Mouse (Mus musculus) cerebellum, adult 2 months (tissue): Measurements from ENCODE around the gene Dcun1d2. TPM values are rescaled to one million over a fixed set of nuclear protein-coding genes. Genes with fewer than 3 reads are reported as not detected.

ENCODE experiments used
- DNase-seq, 2 experiments: peaks; one replicate each; pipeline ENCODE4 v3.0.0; 2021
- H3K27ac ChIP-seq: fragments of 200-500 bp; 2 replicates; pipeline ENCODE4 v1.5.1; 2012; ENCODE audit warnings: low read length, control low read depth, inconsistent platforms; ENCODE audit not compliant: insufficient read depth
- H3K27me3 ChIP-seq: fragments of 200-500 bp; 2 replicates; pipeline ENCODE4 v1.6.1; 2012; ENCODE audit warnings: inconsistent platforms, mild to moderate bottlenecking, low read length, moderate library complexity; ENCODE audit not compliant: control insufficient read depth, insufficient read depth
- H3K4me1 ChIP-seq: fragments of 200-500 bp; 2 replicates; pipeline ENCODE4 v1.6.1; 2011; ENCODE audit warnings: low read length; ENCODE audit not compliant: control insufficient read depth, insufficient read depth
- H3K4me3 ChIP-seq: fragments of 200-500 bp; replicated peaks from 2 replicates; pipeline ENCODE3; 2011; ENCODE audit warnings: mild to moderate bottlenecking, low read depth, low read length, control low read depth; ENCODE audit not compliant: insufficient read depth
- CTCF ChIP-seq: fragments of 200-500 bp; IDR thresholded peaks from 2 replicates; pipeline ENCODE4 v1.5.1; 2011; ENCODE audit warnings: low read depth, mild to moderate bottlenecking, control low read depth, low read length, moderate library complexity, borderline replicate concordance; ENCODE audit not compliant: insufficient read depth
- POLR2A ChIP-seq: fragments of 200-500 bp; IDR thresholded peaks from 2 replicates; pipeline ENCODE4 v1.6.1; 2011; ENCODE audit warnings: low read length, control low read depth, borderline replicate concordance; ENCODE audit not compliant: insufficient read depth
- WGBS: fragments of 180-500 bp; shearing (Covaris S2); methylation state at CpG from one replicate; pipeline ENCODE4 v1.1.7; 2018; 5-methylcytosine and 5-hydroxymethylcytosine counted together
- polyA plus RNA-seq: library from polyadenylated mRNA; depleted of rRNA; stranded (reverse); fragments of >200 nt; gene quantifications from 2 replicates; pipeline ENCODE4 v1.2.3, GENCODE M21; 2012

Gene Dcun1d2
- polyA plus RNA-seq, 1 experiment = 62.3 TPM

DNA sequence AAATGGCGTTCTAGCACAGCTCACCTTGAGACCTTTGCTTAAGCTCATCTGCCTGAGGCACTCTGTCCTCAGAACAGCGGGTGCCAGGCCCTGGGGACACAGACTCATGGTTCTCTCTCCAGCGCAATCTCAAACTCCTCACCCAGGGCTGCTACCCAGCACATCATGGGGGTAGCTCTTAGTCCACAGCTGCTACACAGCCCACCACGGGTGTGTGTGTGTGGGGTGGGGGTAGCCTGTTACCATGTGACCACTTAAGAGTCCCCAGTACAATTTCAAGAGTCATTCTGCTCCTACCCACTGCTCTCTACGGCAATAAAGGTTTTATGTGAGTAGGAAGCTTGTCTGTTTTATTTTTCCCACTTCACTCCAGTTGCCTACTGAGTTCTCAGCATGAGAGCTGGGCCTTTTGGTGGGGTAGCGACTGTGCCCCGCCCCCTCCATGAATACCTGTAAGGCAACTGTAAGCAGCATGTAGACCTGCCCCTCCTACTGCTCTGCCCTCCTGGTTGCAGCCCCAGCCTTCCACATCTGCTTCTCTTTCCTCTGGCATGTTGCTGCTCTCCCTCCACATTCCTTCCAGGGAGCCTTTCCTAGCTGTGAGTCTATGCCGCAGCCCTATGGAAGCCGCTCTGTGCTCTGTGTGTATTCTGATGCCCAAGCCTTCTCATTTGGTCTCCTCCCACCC, 58.9 kb downstream of the Dcun1d2 start:
- Histone ChIP-seq H3K27ac (no peak overlapping the region), H3K4me3 (no peak overlapping the region), H3K27me3 (no peaks in the 10 kb centered on the region), H3K4me1 (no peaks in the 10 kb centered on the region)
- TF ChIP-seq CTCF (no peak), POLR2A (no peak)
- no peak for DNase-seq
- WGBS = 59% methylated on average over 9 of the region's 9 CpGs

DNA sequence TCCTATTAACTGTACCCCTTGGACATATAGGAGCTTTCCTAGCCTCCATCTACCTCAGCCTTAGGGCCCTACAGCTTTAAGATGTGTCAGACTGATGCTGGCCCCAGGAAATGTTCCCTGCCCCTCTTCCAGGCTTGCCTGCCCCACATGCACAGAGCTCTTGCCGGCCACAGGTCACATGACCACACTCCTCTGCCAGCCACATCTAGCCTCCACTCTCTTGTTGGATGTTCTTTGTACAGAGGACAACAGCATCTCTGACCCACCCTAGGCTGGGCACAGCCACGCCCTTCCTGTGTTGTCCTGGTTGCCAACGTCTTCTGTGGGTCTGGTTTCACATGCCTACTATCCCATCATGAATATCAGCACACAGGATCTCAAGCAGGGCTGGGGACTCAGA, 60.7 kb downstream of the Dcun1d2 start:
- no peaks in the 10 kb centered on the region for H3K27me3 ChIP-seq
- no peak overlapping the region for H3K4me3 ChIP-seq
- no peak for DNase-seq
- TF ChIP-seq POLR2A = no peak
- TF ChIP-seq CTCF = no peak
- H3K27ac ChIP-seq = no peak overlapping the region
- no peaks in the 10 kb centered on the region for H3K4me1 ChIP-seq
- 45% methylated on average over 3 of the region's 3 CpGs for WGBS

DNA sequence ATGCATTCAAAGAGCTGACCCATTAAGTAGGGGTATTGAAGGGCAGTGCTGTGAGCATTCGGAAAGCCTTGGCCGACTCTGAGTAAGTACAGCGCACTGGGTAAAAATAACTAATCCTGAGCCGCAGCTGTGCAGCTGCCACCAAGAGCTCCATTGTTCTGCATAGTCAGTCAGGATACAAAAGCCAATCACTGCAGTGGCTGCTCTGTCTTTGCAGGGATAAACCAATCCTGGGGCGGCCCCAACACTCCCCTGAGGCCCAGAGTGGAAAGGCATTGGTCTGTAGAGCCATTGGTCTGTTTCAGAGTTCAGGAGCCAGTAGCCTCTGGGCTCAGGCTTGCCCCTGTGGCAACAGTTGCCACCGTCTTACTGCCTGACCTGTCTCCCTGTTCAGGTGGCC, 61.6 kb downstream of the Dcun1d2 start:
- TF ChIP-seq POLR2A = no peak
- TF ChIP-seq CTCF = no peak
- no peaks in the 10 kb centered on the region for H3K4me1 ChIP-seq
- 39% methylated on average over 6 of the region's 6 CpGs for WGBS
- H3K27ac ChIP-seq = no peak overlapping the region
- no peaks in the 10 kb centered on the region for H3K27me3 ChIP-seq
- no peak for DNase-seq
- H3K4me3 ChIP-seq = no peak overlapping the region

DNA sequence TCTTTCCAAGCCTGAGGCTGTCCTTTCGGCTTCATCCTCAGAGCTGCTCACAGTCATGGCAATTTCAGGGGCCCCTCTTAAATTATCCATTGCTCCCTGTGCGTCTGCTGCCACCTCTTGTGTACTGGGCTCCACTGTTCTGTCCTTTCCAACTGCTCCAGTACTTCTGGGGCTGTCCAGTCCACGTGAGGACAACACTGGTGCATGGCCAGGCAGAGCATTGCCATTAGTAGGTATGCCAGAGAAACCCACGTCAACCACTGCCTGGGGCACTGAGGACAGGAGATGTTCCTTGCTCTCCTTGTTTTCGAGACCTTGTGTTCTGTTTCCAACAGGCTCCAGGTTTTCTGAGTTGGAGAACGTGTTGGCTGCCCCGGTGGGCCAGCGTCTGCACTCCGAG, 63.5 kb downstream of the Dcun1d2 start:
- 28% methylated on average over 9 of the region's 9 CpGs for WGBS
- TF ChIP-seq CTCF (no peak), POLR2A (no peak)
- H3K4me1 ChIP-seq = no peaks in the 10 kb centered on the region
- no peak overlapping the region for H3K27ac ChIP-seq
- no peaks in the 10 kb centered on the region for H3K27me3 ChIP-seq
- H3K4me3 ChIP-seq = no peak overlapping the region
- DNase-seq = no peak

DNA sequence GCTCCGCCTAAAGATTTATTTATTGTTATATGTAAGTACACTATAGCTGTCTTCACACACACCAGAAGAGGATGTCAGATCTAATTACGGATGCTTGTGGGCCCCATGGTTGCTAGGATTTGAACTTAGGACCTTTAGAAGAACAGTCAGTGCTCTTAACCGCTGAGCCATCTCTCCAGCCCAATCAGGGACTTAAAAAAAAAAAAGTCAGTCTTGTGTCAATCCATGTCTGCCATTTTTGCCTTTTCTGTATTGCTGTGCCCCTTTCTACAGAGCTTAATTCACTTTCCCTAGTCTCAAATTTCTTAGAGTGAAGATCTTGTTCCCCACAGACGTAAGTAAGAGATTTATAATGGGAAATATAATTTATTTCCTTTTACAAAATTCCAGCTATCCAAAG, 69.5 kb downstream of the Dcun1d2 start:
- Histone ChIP-seq H3K4me1 (no peaks in the 10 kb centered on the region), H3K27ac (no peak overlapping the region), H3K27me3 (no peaks in the 10 kb centered on the region), H3K4me3 (no peak overlapping the region)
- no peak for DNase-seq
- WGBS = 79% methylated on average over 4 of the region's 4 CpGs
- TF ChIP-seq CTCF (no peak), POLR2A (no peak)

DNA sequence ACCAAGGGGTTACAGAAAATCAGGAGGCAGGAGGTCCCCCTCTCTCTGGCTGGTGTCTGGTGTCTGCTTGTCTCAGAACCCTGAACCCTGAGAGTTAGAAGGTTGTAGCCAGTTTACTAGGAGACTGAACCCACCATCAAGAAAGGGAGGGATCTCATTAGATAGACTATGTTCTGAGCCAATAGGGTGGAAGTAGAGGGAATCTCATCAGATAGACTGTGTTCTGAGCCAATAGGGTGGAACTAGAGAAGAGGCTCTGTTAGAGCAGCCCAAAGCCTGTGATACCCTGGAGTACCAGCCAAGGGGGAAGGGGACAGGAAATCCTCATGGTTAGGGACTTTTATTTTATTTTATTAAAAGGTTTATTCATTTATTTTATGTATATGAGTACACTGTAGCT, 69.9 kb downstream of the Dcun1d2 start:
- Histone ChIP-seq H3K27me3 (no peaks in the 10 kb centered on the region), H3K4me1 (no peaks in the 10 kb centered on the region), H3K4me3 (no peak overlapping the region), H3K27ac (no peak overlapping the region)
- no peak for DNase-seq
- TF ChIP-seq POLR2A (no peak), CTCF (no peak)

DNA sequence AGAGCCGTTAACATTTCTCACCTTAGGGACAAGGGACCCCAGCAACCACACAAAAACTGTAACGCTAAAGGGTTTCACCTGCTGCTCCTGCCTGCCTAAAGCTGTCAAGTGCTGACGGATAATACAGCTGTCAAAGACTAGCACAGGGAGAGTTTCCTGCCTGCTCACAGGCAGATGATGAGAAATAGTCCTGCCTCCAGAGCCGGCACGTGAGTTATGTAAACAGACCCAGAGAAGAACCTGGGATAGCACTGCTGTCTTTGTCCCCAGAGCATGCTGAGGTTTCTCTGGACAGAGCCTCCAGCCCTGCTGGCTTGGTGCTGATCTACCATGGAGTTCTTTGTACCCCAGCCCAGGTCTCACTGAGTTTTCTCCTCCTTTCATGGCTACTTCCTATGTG, 70.8 kb downstream of the Dcun1d2 start:
- no peak for DNase-seq
- 64% methylated on average over 5 of the region's 5 CpGs for WGBS
- no peak overlapping the region for H3K4me3 ChIP-seq
- no peaks in the 10 kb centered on the region for H3K27me3 ChIP-seq
- no peak for TF ChIP-seq CTCF
- TF ChIP-seq POLR2A = no peak
- no peak overlapping the region for H3K27ac ChIP-seq
- H3K4me1 ChIP-seq = no peaks in the 10 kb centered on the region

DNA sequence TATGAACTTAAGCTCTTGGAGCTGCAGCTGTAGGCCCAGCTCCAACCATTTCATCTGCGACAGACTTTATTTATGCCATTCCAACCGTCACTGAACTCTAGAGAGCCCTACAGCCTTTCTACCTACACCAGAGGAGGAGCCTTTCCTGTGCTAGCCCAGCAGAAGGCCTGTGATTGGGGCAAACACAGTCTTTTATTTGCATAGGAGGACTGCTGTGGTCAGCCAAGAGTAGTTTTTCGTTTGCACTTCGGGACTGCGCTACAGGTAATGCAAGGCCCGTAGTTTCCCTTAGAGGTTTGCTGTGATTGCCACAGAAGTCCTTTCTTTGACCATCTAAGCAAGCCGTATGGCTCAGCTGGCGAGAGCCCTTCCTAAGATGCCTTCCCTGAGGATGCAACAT, 71.5 kb downstream of the Dcun1d2 start:
- TF ChIP-seq CTCF = no peak
- TF ChIP-seq POLR2A = no peak
- H3K27ac ChIP-seq = no peak overlapping the region
- no peaks in the 10 kb centered on the region for H3K4me1 ChIP-seq
- H3K27me3 ChIP-seq = no peaks in the 10 kb centered on the region
- no peak overlapping the region for H3K4me3 ChIP-seq
- no peak for DNase-seq
- 78% methylated on average over 8 of the region's 8 CpGs for WGBS
